Mouse (Mus musculus) liver, adult (tissue): Measurements from ENCODE around the gene Celf5.

ENCODE experiments used
- GATA4 ChIP-seq: IDR thresholded peaks from 2 replicates; pipeline ENCODE4 v1.6.1; 2014; ENCODE audit warnings: mild to moderate bottlenecking, low read length; ENCODE audit not compliant: insufficient replicate concordance

Gene Celf5

DNA sequence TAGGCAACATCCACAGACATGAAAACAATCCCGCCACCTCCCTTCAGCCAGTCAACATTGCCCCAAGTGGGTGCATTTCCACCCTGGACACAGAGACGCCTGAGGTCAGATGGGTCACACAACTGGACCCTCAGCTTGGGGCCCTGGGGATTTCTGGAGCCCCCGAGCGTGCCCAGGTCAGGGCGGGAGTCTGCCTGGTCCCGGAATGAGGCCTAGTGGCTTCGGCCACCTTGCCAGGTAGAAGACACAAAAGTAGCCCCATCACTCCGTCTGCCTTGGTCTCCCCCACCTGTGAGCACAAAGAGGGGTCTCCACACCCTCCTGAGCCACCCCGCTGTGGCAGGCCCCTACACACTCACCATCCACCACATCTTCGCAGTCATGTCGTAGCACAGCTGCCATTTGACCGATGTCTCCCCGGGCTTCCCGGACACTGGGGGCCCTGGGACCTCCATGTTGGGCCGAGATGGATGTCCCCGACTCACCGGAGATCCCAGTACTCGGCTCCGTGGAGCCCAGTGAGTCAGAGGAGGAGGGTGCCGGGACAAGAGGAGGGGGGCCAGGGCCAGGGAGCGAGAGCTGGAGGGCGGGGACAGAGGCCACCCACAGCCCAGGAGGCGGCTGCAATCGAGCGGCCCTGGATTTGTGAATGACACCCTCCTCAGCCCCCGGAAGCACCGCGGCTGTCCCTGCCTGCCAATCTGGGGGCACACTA is 27.2 kb downstream of the Celf5 start, which contains the start of gene Nfic:
Nfic (minus strand) TSS at position 455 of the 715 bp plus-strand sequence.
- TF ChIP-seq GATA4: no peak

- no peak for TF ChIP-seq GATA4
Observed at GRCm38 (mm10) chr10:81454106-81454505, 28.4 kb downstream of the Celf5 start.

DNA sequence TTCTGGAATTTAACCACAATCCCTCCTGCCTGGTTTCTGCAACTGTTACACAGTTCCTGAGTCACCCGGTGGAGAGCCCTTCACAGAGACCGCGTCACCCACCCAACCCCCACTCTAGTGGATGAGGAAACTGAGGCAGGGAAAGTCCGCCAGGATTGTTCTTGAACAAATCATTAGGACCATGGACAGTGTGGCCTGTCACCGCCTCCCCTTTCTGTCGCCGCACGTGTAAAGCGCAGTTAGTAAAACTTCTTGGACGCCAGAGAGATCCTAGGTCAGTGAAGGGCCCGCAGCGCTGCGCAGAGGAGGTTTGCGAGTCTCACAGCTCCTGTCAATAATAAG is 29.6 kb downstream of the Celf5 start:
- no peak for TF ChIP-seq GATA4

DNA sequence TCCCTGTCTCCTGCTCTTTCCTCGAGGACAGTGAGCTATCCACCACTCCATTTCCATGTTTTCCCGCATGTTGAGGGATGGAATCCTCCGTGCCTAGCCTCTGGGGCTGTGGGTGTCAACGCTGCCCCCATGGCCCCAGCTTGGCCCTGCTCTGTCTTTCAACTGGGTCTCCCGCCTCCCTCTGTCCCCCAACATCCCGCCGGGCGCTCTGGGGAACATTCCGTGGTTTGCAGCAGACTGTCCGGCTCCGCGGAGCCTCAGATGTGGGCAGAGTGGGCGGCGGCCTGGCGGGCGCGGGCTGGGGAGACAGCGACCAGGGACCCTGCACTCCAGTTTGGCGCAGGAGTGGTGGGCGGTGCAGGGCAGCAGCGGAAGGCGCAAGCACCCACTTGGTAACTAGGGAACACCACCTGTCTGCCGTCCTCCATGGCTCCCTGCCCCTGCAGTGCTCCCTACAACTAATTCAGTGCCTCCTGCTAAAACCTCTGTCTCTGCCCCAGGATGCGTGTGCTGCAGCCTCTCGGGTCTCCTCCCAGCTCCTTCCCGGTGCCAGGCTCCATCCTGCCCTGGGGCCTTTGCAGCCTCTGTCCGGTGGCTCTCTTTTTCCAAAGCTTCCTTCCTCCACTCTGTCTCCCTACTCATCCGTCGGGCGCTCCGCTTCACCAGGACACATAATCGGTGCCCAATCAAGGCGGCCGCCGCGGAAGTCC is 30.1 kb downstream of the Celf5 start:
- TF ChIP-seq GATA4: no peak

GRCm38 (mm10) chr10:81451365-81451745 is 31.2 kb downstream of the Celf5 start:
- no peak for TF ChIP-seq GATA4

GRCm38 (mm10) chr10:81450641-81451364 is 31.7 kb downstream of the Celf5 start:
- TF ChIP-seq GATA4: no peak

- no peak for TF ChIP-seq GATA4
Observed at GRCm38 (mm10) chr10:81450140-81450539, 32.4 kb downstream of the Celf5 start.

DNA sequence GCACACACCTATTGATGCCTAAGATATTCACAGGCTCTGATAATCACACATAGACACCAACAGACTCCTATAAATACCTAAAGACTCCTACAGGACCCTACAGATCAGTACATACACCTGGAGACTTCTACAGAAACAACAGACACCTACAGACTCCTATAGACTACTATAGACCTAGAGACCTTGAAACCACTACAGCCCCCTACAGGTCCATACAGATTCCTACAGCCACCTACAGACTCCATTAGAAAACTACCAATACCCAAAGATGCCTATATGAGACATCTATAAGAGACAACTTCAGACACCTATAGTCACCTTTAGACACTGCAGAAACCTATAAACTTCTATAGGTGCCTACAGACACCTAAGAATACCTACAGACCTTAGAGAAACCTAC is 41.5 kb downstream of the Celf5 start:
- no peak for TF ChIP-seq GATA4

DNA sequence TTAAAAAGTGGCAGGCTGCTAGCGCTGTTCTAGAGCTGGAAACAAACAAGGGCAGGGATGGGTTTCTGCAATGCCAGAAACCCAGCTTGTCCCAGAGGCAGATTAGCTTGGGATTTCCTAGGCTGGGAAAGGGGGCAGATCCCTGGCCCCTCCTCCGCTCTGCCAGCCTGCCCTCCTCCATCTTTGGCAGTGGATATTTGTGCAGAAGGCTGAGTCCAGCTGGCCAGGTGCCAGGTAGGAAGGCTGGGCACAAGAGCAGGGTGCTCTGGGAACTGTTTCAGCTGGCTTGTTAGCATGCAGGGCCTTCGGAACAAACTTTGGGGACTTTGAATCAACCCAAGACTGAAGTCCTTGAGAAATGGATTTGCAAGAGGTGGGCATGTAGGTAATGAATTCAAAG is 47.1 kb downstream of the Celf5 start:
- TF ChIP-seq GATA4: no peak

- no peak for TF ChIP-seq GATA4
Observed at GRCm38 (mm10) chr10:81434361-81435263, 47.9 kb downstream of the Celf5 start.

- peak; percentile 44; the same call in 1 of the 2 replicates for TF ChIP-seq GATA4
Observed at GRCm38 (mm10) chr10:81433541-81434289, 48.8 kb downstream of the Celf5 start.

GRCm38 (mm10) chr10:81432868-81433262 is 49.6 kb downstream of the Celf5 start:
- no peak for TF ChIP-seq GATA4

- TF ChIP-seq GATA4: no peak
Observed at GRCm38 (mm10) chr10:81432169-81432867, 50.2 kb downstream of the Celf5 start.
